Mouse (Mus musculus): Measurements from ENCODE around the gene Orm1. TPM values are rescaled to one million over a fixed set of nuclear protein-coding genes. Genes with fewer than 3 reads are reported as not detected.

Orm1 gene
- polyA plus RNA-seq, 1 experiment from 2014 or later = not detected

DNA sequence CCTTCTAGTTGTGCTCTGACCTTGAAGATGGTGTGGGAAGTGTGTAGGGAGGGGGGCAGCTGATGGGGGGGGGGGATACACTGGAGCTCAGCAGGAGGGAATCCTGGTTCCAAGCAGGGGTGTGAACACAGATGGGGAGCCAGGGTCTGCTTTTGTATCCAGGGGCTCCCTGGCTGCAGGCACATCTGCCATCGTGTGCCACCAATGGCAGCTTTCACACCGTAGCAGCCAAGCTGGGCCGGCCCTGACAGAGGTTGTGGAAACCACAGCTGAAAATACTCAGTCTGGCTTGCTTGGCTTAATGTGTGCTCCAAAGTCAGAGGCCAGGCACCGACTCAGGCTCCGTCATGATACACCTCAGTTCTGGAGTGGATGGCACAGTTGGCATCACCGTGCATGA is 43.7 kb downstream of the Orm1 start:
- peak overlapping the region; percentile 91 for H3K27ac ChIP-seq

DNA sequence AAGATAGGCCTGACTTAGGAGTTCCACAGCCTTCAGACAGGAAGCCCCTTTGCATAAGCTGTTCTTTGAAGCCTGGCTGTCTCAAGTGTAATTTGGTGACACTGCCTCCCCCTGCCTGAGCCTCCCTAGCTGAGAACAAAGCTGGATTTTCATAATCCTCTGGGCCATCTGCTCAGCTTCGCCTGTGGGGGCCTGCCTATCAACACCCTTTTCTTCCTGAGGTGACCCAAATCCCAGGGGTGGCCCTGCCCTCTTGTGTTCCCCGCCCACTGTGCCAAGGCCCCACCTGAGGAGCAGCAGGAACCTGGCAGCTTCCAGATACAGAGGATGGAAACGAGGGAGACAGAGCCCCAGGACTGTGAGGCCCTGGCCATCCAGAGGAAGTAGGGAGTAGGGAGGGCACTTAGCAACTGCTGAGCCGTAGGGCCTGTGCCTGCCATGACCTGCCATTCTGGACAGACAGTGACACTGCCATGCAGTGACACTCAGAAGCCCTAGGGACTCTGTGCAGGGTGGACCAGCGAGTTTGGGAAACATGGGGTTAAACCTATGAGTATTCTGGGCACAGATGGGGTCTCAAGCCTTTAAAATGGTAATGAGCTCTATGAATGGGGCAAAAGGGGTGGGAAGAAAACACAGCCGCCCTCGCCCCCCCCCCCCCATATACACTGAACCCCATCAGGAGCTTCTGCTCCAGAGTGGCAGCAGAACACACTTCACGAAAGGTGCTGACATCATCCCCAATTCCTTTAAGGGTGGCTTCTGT is 44.9 kb downstream of the Orm1 start:
- Histone ChIP-seq H3K4me1 (peaks cover 47% of the 10 kb centered on the region), H3K27me3 (no peaks in the 10 kb centered on the region), H3K27ac (peak overlapping the region; percentile 91), H3K9ac (no peak overlapping the region; the same call in 1 of the 2 replicates), H3K4me3 (replicated peaks) (no peak overlapping the region), H3K36me3 (replicated peaks) (peaks cover 47% of the 10 kb centered on the region), H3K4me2 (peak overlapping the region; percentile 31), H3K9me3 (no peaks in the 10 kb centered on the region)
- ATAC-seq (ENCODE audit: low FRiP score) = peak; percentile 78
- 6% methylated on average over 8 of the region's 8 CpGs for whole genome bisulfite sequencing

More for the DNA sequence above, 43.7 kb downstream of the Orm1 start:
- Histone ChIP-seq H3K4me2 (no peak overlapping the region), H3K9me3 (no peaks in the 10 kb centered on the region), H3K4me3 (replicated peaks) (no peak overlapping the region), H3K9ac (no peak overlapping the region), H3K27me3 (no peaks in the 10 kb centered on the region), H3K36me3 (replicated peaks) (peaks cover 48% of the 10 kb centered on the region), H3K4me1 (peaks cover 47% of the 10 kb centered on the region)
- no peak for ATAC-seq (ENCODE audit: low FRiP score)
- whole genome bisulfite sequencing = 70% methylated on average over 6 of the region's 6 CpGs

DNA sequence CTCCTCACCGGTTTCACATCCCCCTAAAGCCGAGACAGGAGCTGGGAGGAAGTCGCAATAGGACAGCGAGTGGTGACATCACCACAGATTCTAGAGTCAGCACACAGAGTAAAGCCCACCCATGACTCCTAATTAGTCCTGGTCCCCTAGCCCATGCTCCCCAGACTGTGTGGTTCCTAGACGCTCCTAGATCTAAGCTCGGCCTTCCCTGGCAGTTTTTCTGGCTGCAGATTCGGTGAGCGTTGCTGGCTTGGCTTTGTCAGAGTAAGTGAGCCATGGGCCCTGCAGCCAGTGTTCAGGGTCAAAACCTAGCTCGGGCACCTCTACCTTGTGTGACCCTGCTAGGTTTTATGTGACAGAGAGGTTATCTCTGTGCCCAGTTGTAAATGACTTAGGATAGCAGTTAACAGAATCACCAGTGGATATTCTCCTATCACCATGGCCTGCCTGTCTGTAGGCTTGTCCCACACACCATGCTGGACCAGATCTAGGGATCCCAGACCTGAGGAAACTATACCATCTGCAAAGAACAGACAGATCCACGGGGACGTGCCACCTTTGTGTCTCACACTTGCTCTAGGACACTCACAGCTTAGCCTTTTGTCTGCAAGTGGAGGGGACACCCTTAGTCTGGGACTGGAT is 45.6 kb downstream of the Orm1 start:
- Histone ChIP-seq H3K4me3 (replicated peaks) (no peak overlapping the region), H3K36me3 (replicated peaks) (peaks cover 53% of the 10 kb centered on the region), H3K4me2 (peak overlapping the region; percentile 31), H3K9ac (no peak overlapping the region), H3K4me1 (peaks cover 47% of the 10 kb centered on the region), H3K9me3 (no peaks in the 10 kb centered on the region), H3K27me3 (no peaks in the 10 kb centered on the region), H3K27ac (peak overlapping the region; percentile 91)
- 30% methylated on average over 11 of the region's 11 CpGs for WGBS
- peak; percentile 79 for ATAC-seq (ENCODE audit: low FRiP score)

DNA sequence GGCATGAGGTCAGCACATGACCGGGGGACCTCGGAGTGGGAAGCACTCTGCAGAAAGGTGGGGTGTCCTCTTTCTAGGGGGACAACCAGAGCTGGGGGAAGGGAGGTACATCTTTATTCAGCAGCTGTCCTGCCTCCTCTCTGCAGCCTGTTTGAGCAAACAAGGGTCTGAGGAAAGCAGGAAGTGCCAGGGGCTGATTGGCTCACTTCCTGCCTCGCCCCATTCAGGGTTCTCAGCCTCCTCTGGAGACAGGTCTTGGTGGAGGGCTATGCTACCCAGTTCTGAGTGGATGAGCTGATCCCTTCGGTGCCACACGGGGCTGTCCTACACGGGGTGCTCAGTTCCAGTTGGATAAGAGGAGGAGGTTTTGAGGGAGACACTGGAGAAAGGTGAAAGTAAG is 47.0 kb downstream of the Orm1 start:
- H3K4me2 ChIP-seq = no peak overlapping the region
- 90% methylated on average over 6 of the region's 6 CpGs for WGBS
- H3K9me3 ChIP-seq = no peaks in the 10 kb centered on the region
- no peak overlapping the region for H3K4me3 ChIP-seq (replicated peaks)
- no peaks in the 10 kb centered on the region for H3K27me3 ChIP-seq
- no peak overlapping the region for H3K27ac ChIP-seq
- ATAC-seq (ENCODE audit: low FRiP score) = no peak
- H3K9ac ChIP-seq = no peak overlapping the region
- peaks cover 47% of the 10 kb centered on the region for H3K4me1 ChIP-seq
- peaks cover 54% of the 10 kb centered on the region for H3K36me3 ChIP-seq (replicated peaks)

Other genes with a start within 250 kb of the Orm1 start
- gene Ambp, start 189.8 kb upstream of the Orm1 start, polyA plus RNA-seq (2016; fragmentation: Nextera tagmentation; extraction: Ambion mirVana) = not detected in 2 replicates
- not detected in 2 replicates for gene Kif12, start 172.4 kb upstream of the Orm1 start, polyA plus RNA-seq (2016; fragmentation: Nextera tagmentation; extraction: Ambion mirVana)
- gene Col27a1, start 130.6 kb upstream of the Orm1 start, polyA plus RNA-seq (2016; fragmentation: Nextera tagmentation; extraction: Ambion mirVana) = 3.7 and 4.1 TPM in 2 replicates
- not detected in 2 replicates for gene Orm3, start 11.6 kb downstream of the Orm1 start, polyA plus RNA-seq (2016; fragmentation: Nextera tagmentation; extraction: Ambion mirVana)
- gene Orm2, start 17.9 kb downstream of the Orm1 start, polyA plus RNA-seq (2016; fragmentation: Nextera tagmentation; extraction: Ambion mirVana) = not detected in 2 replicates
- 24.6 and 29.3 TPM in 2 replicates for gene Akna, start 58.8 kb downstream of the Orm1 start, polyA plus RNA-seq (2016; fragmentation: Nextera tagmentation; extraction: Ambion mirVana)
- 9.4 and 10.5 TPM in 2 replicates for gene Whrn, start 151.4 kb downstream of the Orm1 start, polyA plus RNA-seq (2016; fragmentation: Nextera tagmentation; extraction: Ambion mirVana)
- 341 and 346 TPM in 2 replicates for gene Atp6v1g1, start 200.2 kb downstream of the Orm1 start, polyA plus RNA-seq (2016; fragmentation: Nextera tagmentation; extraction: Ambion mirVana)
- gene Tmem268, start 214.2 kb downstream of the Orm1 start, polyA plus RNA-seq (2016; fragmentation: Nextera tagmentation; extraction: Ambion mirVana) = 6.6 and 7.3 TPM in 2 replicates

All from forebrain, embryonic 12.5 days (tissue).